Mouse (Mus musculus): ENCODE results near the gene Ifit1bl2. TPM values are rescaled to one million over a fixed set of nuclear protein-coding genes. Genes with fewer than 3 reads are reported as not detected.
"Not testable (repeated sequence)": the region's sequence is repeated elsewhere in the genome, so short reads cannot be mapped to it uniquely, and the experiment has no call there.

The Ifit1bl2 gene
- total RNA-seq, 2 experiments from 2014 or later, result 0.26 to 0.43 TPM

- DNase-seq, result not testable (repeated sequence)
These were observed 30.4 kb downstream of the Ifit1bl2 start for GRCm38 (mm10) chr19:34610118-34610517.

GRCm38 (mm10) chr19:34607237-34608051 is 33.1 kb downstream of the Ifit1bl2 start, which contains the start of gene Ifit3b:
Gene Ifit3b, plus strand, starts transcription at chr19:34607970.
- DNase-seq, result peak; percentile 40 to 57

- DNase-seq, result no peak
These were observed 35.1 kb downstream of the Ifit1bl2 start for GRCm38 (mm10) chr19:34605472-34605871.

GRCm38 (mm10) chr19:34601888-34602287 is 38.7 kb downstream of the Ifit1bl2 start, which contains the start of gene Ifit1bl1:
Gene Ifit1bl1, minus strand, starts transcription at chr19:34601956.
- DNase-seq, result not testable (repeated sequence)

- not testable (repeated sequence) for DNase-seq
These were observed 41.3 kb downstream of the Ifit1bl2 start for GRCm38 (mm10) chr19:34599250-34599649.

GRCm38 (mm10) chr19:34598341-34598740 is 42.2 kb downstream of the Ifit1bl2 start:
- DNase-seq, result peak; percentile 32 to 62

GRCm38 (mm10) chr19:34596811-34597210 is 43.7 kb downstream of the Ifit1bl2 start:
- DNase-seq, result no peak

GRCm38 (mm10) chr19:34594523-34594922 is 46.0 kb downstream of the Ifit1bl2 start:
- not testable (repeated sequence) for DNase-seq

- DNase-seq, result no peak
These were observed 47.1 kb downstream of the Ifit1bl2 start for GRCm38 (mm10) chr19:34593456-34593855.

- no peak for DNase-seq
These were observed 51.6 kb downstream of the Ifit1bl2 start for GRCm38 (mm10) chr19:34588959-34589358.

- not testable (repeated sequence) for DNase-seq
These were observed 52.4 kb downstream of the Ifit1bl2 start for GRCm38 (mm10) chr19:34587898-34588692.

- DNase-seq, result not testable (repeated sequence)
These were observed 54.6 kb downstream of the Ifit1bl2 start for GRCm38 (mm10) chr19:34585740-34586458.

- DNase-seq, result peak; percentile 23 to 52
These were observed 57.3 kb downstream of the Ifit1bl2 start, which contains the start of gene Ifit3 for GRCm38 (mm10) chr19:34583126-34583766. Gene Ifit3, plus strand, starts transcription at chr19:34583531.

- DNase-seq, result not testable (repeated sequence)
These were observed 57.8 kb downstream of the Ifit1bl2 start for GRCm38 (mm10) chr19:34582696-34583095.

GRCm38 (mm10) chr19:34577121-34577520 is 63.4 kb downstream of the Ifit1bl2 start:
- no peak for DNase-seq

GRCm38 (mm10) chr19:34573650-34574049 is 66.9 kb downstream of the Ifit1bl2 start:
- no peak for DNase-seq

GRCm38 (mm10) chr19:34571080-34571479 is 69.5 kb downstream of the Ifit1bl2 start:
- DNase-seq, result no peak

- DNase-seq, result peak; percentile 8 to 19
These were observed 70.6 kb downstream of the Ifit1bl2 start for GRCm38 (mm10) chr19:34569896-34570476.

- no peak for DNase-seq
These were observed 71.3 kb downstream of the Ifit1bl2 start for GRCm38 (mm10) chr19:34568988-34569895.
